Mouse (Mus musculus) liver, embryonic 11.5 days (tissue): Measurements from ENCODE around the gene Med24. TPM values are rescaled to one million over a fixed set of nuclear protein-coding genes. Genes with fewer than 3 reads are reported as not detected.

ENCODE experiments used
- ATAC-seq: fragments of 200-750 bp; cut with Nextera tagmentation; replicated peaks from 2 replicates; pipeline ENCODE4 v1.8.0; 2017; ENCODE audit warnings: moderate number of reproducible peaks, mild to moderate bottlenecking, moderate TSS enrichment, moderate library complexity; ENCODE audit not compliant: low FRiP score
- DNase-seq: peaks from one replicate; pipeline ENCODE4 v3.0.0-alpha.2; 2017; ENCODE audit warnings: low spot score
- H3K27ac ChIP-seq: fragments of 300-500 bp; sonication (generic); 2 replicates; pipeline ENCODE4 v1.5.1; 2014; ENCODE audit warnings: mild to moderate bottlenecking, low read depth, low read length, control low read depth
- H3K27me3 ChIP-seq: fragments of 300-500 bp; sonication (generic); replicated peaks from 2 replicates; pipeline ENCODE4 v1.6.1; 2014; ENCODE audit warnings: low read length, mixed read lengths; ENCODE audit not compliant: control insufficient read depth, insufficient read depth
- H3K36me3 ChIP-seq: fragments of 300-500 bp; sonication (generic); 2 replicates; pipeline ENCODE4 v1.6.1; 2014; ENCODE audit warnings: mild to moderate bottlenecking, low read length, moderate library complexity, mixed read lengths; ENCODE audit not compliant: control insufficient read depth, insufficient read depth
- H3K4me1 ChIP-seq: fragments of 300-500 bp; sonication (generic); replicated peaks from 2 replicates; pipeline ENCODE4 v1.6.1; 2014; ENCODE audit warnings: low read length, mixed read lengths; ENCODE audit not compliant: control insufficient read depth, insufficient read depth
- H3K4me2 ChIP-seq: fragments of 300-500 bp; sonication (generic); 2 replicates; pipeline ENCODE4 v1.6.1; 2014; ENCODE audit warnings: mild to moderate bottlenecking, control low read depth, moderate library complexity
- H3K4me3 ChIP-seq: fragments of 300-500 bp; sonication (generic); 2 replicates; pipeline ENCODE4 v1.5.1; 2014; ENCODE audit warnings: low read depth, low read length, control low read depth
- H3K9ac ChIP-seq: fragments of 300-500 bp; sonication (generic); 2 replicates; pipeline ENCODE4 v1.6.1; 2014; ENCODE audit warnings: low read depth, low read length, control low read depth
- H3K9me3 ChIP-seq: fragments of 300-500 bp; sonication (generic); 2 replicates; pipeline ENCODE4 v1.6.1; 2016; ENCODE audit warnings: low read length, inconsistent platforms, mixed read lengths; ENCODE audit not compliant: control insufficient read depth
- WGBS: fragments of 180-500 bp; shearing (Covaris S2); extraction: QIAGEN DNeasy Blood & Tissue Kit; methylation state at CpG from one replicate; pipeline ENCODE4 v1.1.7; 2014; 5-methylcytosine and 5-hydroxymethylcytosine counted together
- polyA plus RNA-seq: library from polyadenylated mRNA; unstranded; fragments of >200 nt; fragmentation: Nextera tagmentation; extraction: Ambion mirVana; gene quantifications from 2 replicates; pipeline ENCODE4 v1.2.1, GENCODE M21; 2014

Med24 gene
- polyA plus RNA-seq, 1 experiment from 2014 or later, result 61.9 TPM

DNA sequence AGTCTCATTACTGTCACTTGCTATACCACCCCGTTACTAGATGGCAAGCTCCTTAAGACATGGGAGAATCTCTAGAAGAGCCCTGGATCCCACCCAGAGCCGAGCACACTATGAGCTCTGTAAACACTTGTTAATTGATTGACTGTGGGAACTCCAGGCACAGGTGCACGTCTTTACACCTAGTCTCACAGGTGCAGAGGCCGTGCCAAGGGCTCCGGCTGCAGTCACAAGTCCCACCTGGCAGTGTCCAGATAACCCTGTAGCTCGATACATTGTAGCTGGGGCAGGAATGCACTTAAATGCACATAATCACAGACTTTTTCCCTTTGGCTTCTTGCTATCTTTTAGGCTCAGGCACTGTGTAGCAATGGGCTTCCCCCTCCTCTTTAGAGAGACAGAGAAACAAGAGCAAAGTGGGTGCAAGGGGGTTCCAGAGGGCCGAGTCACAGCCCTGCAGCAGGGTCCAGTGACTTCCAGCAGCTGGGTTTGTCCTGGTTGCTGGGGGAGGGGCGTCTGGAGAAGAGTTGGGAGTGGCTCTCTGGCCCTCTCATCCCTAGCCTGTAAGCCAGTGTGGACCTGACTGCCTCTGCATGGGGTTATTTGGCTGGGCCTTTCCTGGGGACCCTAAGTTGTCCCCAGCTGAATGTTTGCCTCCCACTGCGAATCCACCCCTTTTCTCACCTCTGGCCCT lies 14.6 kb upstream of the Med24 start:
- DNase-seq (no peak), ATAC-seq (no peak)
- 12% methylated on average over 9 of the region's 9 CpGs for WGBS
- Histone ChIP-seq H3K9me3 (no peaks in the 10 kb centered on the region), H3K9ac (no peak overlapping the region; the same call in none of the 2 replicates), H3K36me3 (no peaks in the 10 kb centered on the region), H3K27ac (peak overlapping the region; percentile 80), H3K4me1 (peaks cover 81% of the 10 kb centered on the region), H3K4me3 (peak overlapping the region; percentile 94), H3K4me2 (peak overlapping the region; percentile 98), H3K27me3 (no peaks in the 10 kb centered on the region)

DNA sequence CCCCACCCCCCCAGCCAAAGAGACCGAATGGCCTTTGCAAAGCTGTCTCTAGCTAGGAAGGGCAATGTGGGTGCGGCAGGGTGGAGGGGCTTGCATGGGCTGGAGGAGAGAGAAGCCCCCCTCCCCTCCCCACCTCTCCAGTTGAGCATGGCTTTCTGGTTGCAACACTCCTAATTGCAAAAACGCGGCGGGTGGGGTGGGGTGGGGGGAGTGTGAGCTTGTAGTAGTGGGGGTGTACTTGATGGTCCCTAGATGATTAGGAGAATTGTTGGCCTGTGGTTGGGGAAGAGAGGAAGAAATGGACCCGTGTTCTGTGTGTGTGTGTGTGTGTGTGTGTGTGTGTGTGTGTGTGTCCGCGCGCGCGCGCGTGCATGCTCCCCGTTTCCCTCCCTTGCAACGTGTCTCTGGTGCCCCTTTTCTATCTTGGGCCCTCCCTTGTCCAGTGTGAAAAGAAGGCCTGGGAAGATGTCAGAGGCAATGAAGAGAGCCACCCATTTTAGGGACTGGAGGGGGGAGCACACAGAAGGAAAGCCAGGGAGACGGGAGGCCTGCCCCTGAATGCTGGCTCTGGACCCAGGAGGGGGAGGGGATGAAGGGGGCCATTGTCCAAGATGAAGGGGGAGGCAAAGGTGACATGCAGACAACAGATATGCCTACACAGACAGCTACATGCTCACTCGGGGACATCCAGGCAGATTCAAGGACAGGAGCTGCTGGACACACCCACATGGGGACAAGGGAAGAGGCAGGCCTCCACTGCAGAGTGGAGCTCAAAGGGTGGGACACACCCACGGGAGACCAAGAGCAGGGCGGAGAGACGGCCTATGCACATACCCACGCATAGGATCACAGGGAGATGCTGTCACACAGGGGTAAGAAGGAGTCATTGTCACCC lies 13.4 kb upstream of the Med24 start:
- WGBS, result 5% methylated on average over 21 of the region's 21 CpGs
- H3K27ac ChIP-seq, result peak overlapping the region; percentile 80
- ATAC-seq, result no peak
- peaks cover 77% of the 10 kb centered on the region for H3K4me1 ChIP-seq
- H3K27me3 ChIP-seq, result no peaks in the 10 kb centered on the region
- peak overlapping the region; percentile 94 for H3K4me3 ChIP-seq
- H3K9me3 ChIP-seq, result no peaks in the 10 kb centered on the region
- no peak for DNase-seq
- H3K9ac ChIP-seq, result peak overlapping the region; percentile 96
- peak overlapping the region; percentile 98 for H3K4me2 ChIP-seq
- H3K36me3 ChIP-seq, result no peaks in the 10 kb centered on the region

DNA sequence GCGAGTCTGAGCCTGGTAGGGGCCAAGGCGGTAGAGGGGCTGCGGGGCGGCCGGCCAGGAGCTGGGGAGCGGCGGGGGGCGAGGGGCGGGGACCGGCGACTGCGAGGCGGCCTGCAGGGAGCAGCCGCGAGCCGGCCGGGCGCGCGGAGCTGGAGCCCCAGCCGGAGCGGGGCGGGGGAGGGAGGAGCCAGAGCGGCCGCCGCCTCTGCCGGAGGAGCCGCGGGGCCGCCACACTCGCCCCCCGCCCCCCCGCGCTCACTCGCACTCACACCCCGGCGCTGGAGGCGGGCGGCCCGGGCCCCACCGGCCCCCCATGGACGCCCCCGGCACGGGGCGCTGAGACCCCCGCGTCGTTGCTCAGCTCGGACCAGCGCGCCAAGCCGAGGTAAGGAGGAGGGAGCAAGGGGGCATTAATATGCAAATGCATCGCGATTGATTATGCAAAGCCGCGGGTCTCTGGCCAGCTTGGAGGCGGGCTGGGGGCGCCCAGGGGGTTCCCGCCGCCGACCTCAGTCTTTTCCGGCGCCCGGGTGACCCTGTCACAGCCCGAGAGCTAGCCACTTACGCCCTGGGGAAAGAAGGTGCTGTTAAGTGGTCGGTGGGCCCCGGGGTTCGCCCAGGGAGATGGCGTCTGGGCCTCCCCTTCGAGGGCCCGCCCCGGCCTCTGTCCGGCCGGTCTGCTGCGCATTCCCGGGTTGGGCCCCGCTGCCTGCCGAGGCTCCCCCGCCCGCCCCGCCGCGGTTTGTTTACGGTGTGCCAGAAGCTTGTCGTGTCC lies 12.6 kb upstream of the Med24 start:
- H3K27me3 ChIP-seq, result no peaks in the 10 kb centered on the region
- peak; percentile 87 for DNase-seq
- peaks cover 71% of the 10 kb centered on the region for H3K4me1 ChIP-seq
- H3K36me3 ChIP-seq, result no peaks in the 10 kb centered on the region
- peak overlapping the region; percentile 98 for H3K4me2 ChIP-seq
- H3K27ac ChIP-seq, result peak overlapping the region; percentile 80
- WGBS, result under 1% methylated on average over 76 of the region's 86 CpGs
- peak; percentile 74 for ATAC-seq
- H3K9me3 ChIP-seq, result no peaks in the 10 kb centered on the region
- peak overlapping the region; percentile 94 for H3K4me3 ChIP-seq
- H3K9ac ChIP-seq, result peak overlapping the region; percentile 96

DNA sequence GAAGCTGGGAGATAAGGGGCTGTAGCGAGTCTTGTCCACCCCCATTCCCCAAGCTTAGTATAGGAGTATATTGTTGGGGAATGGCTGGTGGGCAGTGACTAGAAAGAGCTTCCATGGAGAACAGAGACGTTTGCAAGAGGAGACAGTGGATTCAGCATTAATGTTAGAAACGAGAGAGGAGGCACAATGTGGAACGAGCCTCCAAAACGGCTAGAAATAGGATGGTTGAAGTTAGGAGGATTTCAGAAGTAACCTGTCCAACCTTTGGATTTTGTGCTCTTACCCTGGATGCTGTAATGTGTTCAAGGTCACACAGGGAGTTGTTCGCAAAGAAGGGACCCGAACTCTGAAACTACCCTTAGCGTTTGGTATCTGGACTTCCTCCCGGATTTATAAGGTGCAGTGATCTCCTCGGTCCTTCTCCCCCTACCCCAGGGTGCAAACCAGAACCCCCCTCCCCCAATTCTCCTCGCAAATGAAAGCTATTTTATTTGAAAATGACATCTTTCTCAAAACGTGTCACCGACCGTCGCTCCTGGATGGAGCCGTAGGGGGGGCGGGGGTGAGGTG lies 11.9 kb upstream of the Med24 start:
- no peak for ATAC-seq
- Histone ChIP-seq H3K4me2 (peak overlapping the region; percentile 98), H3K4me1 (peaks cover 64% of the 10 kb centered on the region), H3K27me3 (no peaks in the 10 kb centered on the region), H3K4me3 (peak overlapping the region; percentile 94), H3K27ac (peak overlapping the region; percentile 80), H3K36me3 (no peaks in the 10 kb centered on the region), H3K9me3 (no peaks in the 10 kb centered on the region), H3K9ac (peak overlapping the region; percentile 96)
- 0% methylated on average over 17 of the region's 17 CpGs for WGBS
- no peak for DNase-seq

DNA sequence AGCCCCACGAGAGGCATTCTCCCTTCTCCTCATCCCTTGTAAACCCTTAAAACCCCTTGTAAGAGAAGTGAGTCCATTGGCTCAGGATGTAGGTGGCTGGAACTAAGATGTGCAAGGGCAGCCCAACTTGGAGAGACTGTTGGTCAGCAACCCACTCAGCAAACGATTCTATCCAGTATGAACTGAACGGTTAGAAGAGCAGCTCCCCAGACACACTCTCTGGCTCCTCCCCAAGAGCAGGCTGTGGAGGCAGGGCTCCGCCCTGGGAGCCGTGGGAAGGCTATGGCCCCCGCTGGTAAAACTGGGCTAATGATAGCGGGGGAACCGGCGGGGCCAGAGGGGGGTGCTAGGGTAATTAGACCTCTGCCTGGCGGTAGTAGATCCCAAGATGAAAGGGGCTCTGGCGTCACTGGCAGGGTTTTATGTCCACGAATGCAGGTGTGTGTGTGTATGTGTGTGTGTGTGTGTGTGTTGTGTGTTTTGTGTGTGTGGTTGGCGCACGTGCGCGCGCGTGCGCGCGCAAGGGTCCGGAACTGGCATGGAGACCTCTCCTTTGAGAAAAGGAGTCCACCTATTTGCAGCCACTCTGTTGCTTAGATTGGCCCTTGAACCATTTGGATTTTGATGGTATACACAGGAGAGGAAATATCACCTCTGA lies 11.3 kb upstream of the Med24 start, which contains the start of gene Thra:
Gene Thra, plus strand, starts transcription at position 246 of the 658 bp plus-strand sequence.
- peak within 1 kb of the TSS; percentile 98 for H3K4me2 ChIP-seq
- H3K9ac ChIP-seq, result peak within 1 kb of the TSS; percentile 96
- peak; percentile 83 for ATAC-seq
- peak; percentile 86 for DNase-seq
- WGBS, result 2% methylated on average over 22 of the region's 22 CpGs
- no peaks in the 10 kb centered on the region for H3K27me3 ChIP-seq
- peaks cover 58% of the 10 kb centered on the region for H3K4me1 ChIP-seq
- no peaks in the 10 kb centered on the region for H3K36me3 ChIP-seq
- H3K4me3 ChIP-seq, result peak within 1 kb of the TSS; percentile 94
- H3K9me3 ChIP-seq, result no peaks in the 10 kb centered on the region
- H3K27ac ChIP-seq, result peak within 1 kb of the TSS; percentile 80

DNA sequence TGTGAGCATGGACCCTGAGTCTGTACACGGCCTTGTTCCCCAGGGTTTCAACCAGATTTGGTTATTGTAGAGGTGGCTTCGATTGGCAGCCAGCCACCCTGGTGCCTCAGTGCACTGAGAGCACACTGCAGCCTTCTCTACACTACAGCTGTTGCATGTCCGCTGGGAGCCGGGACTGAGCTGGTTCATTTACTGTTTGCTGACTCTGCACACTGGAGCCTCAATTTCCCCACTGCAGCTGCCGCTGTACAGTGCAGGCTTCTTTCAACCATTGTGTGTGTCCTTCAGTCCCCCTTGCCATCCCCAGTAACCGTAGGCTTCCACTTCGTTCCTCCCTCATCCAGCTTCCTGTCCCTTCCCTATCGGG lies 10.8 kb upstream of the Med24 start:
- ATAC-seq, result peak; percentile 19; the same call in 1 of the 2 replicates
- Histone ChIP-seq H3K4me1 (peaks cover 54% of the 10 kb centered on the region), H3K9me3 (no peaks in the 10 kb centered on the region), H3K27me3 (no peaks in the 10 kb centered on the region), H3K9ac (peak overlapping the region; percentile 96), H3K36me3 (no peaks in the 10 kb centered on the region), H3K27ac (peak overlapping the region; percentile 80), H3K4me3 (peak overlapping the region; percentile 94), H3K4me2 (peak overlapping the region; percentile 98)
- 20% methylated on average over 8 of the region's 8 CpGs for WGBS
- no peak for DNase-seq

DNA sequence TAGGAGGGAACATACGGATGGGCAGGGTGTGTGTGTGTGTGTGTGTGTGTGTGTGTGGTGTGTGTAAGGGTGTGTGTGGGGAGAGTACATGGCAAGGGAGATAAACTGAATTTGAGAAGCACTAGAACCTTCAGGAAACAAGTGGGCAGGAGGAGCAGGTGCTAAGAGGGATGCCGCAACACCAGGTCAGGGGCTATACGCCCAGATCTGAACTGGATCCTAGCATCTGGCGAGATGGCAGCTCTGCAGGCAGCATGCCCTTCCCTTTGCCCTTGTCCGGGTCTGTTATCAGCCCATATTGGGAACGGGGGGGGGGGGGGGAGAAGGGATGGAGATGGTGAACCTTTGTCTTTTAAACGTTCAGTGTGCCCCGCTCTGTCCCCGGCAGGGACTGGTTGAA lies 9.7 kb upstream of the Med24 start:
- Histone ChIP-seq H3K27ac (no peak overlapping the region), H3K9ac (no peak overlapping the region), H3K9me3 (no peaks in the 10 kb centered on the region; the same call in 1 of the 2 replicates), H3K4me1 (peaks cover 43% of the 10 kb centered on the region), H3K4me3 (no peak overlapping the region), H3K36me3 (no peaks in the 10 kb centered on the region), H3K4me2 (no peak overlapping the region; the same call in 1 of the 2 replicates), H3K27me3 (no peaks in the 10 kb centered on the region)
- 49% methylated on average over 9 of the region's 9 CpGs for WGBS
- ATAC-seq (no peak), DNase-seq (no peak)
